Comparison of ENCODE assay signal across 16 mouse cellular contexts in genomic region chr8:111435071-111435828, GRCm38 (mm10). TPM values are rescaled to one million over a fixed set of nuclear protein-coding genes. Genes with fewer than 3 reads are reported as not detected.
DNase-seq lines count a peak whose midpoint lies in the region; ATAC-seq and TF ChIP-seq lines count a peak whose summit lies in the region.
"Had no signal": no experiment of that assay in that cellular context is flagged by ENCODE, and none has a peak within 500 bp of the region (broad histone marks: within the 10 kb centered on the region; RNA-seq: fewer than 3 reads in every experiment).

No protein-coding gene starts in this region.

- TF ChIP-seq EP300 in lung, postnatal 0 days (IDR thresholded peaks at IDR 0.05) = peak; percentile 37; the same call in 1 of the 2 replicates

- H3K36me3 ChIP-seq in lung, postnatal 0 days (ENCODE audit: insufficient read depth, low read length) = no peaks in the 10 kb centered on the region
- H3K36me3 ChIP-seq in forebrain, postnatal 0 days (ENCODE audit: insufficient read depth) = no peaks in the 10 kb centered on the region
- H3K36me3 ChIP-seq: heart, embryonic 12.5 days; hindbrain, embryonic 10.5 days; limb, embryonic 13.5 days; stomach, embryonic 15.5 days had no signal

- no peaks in the 10 kb centered on the region for H3K4me1 ChIP-seq in lung, postnatal 0 days (ENCODE audit: insufficient read depth, low read depth, low read length)
- no peaks in the 10 kb centered on the region for H3K4me1 ChIP-seq in forebrain, postnatal 0 days (ENCODE audit: insufficient read depth)
- H3K4me1 ChIP-seq: heart, embryonic 12.5 days; hindbrain, embryonic 10.5 days; limb, embryonic 13.5 days; stomach, embryonic 15.5 days had no signal

- H3K27ac ChIP-seq in lung, postnatal 0 days (ENCODE audit: low read length) = no peak overlapping the region
- H3K27ac ChIP-seq in forebrain, postnatal 0 days (ENCODE audit: low read depth, low read length) = no peak overlapping the region
- H3K27ac ChIP-seq: hindbrain, embryonic 10.5 days; limb, embryonic 13.5 days; stomach, embryonic 15.5 days had no signal

- no peak overlapping the region for H3K4me3 ChIP-seq in lung, postnatal 0 days (ENCODE audit: low read depth, low read length)
- H3K4me3 ChIP-seq in forebrain, postnatal 0 days (ENCODE audit: low read depth, low read length) = no peak overlapping the region
- H3K4me3 ChIP-seq: heart, embryonic 12.5 days; hindbrain, embryonic 10.5 days; limb, embryonic 13.5 days; stomach, embryonic 15.5 days had no signal

- no peak for TF ChIP-seq CTCF in lung, postnatal 0 days (IDR thresholded peaks at IDR 0.05)
- TF ChIP-seq CTCF in forebrain, postnatal 0 days (IDR thresholded peaks at IDR 0.05; ENCODE audit: low read depth) = no peak

- WGBS in lung, postnatal 0 days = 56% methylated on average over 11 of the region's 11 CpGs
- WGBS in forebrain, postnatal 0 days = 78% methylated on average over 11 of the region's 11 CpGs

- no peaks in the 10 kb centered on the region for H3K27me3 ChIP-seq in lung, postnatal 0 days (replicated peaks; ENCODE audit: insufficient read depth, low read length)
- H3K27me3 ChIP-seq in forebrain, postnatal 0 days (ENCODE audit: insufficient read depth, low read length) = no peaks in the 10 kb centered on the region
- H3K27me3 ChIP-seq: heart, embryonic 12.5 days; limb, embryonic 13.5 days; stomach, embryonic 15.5 days had no signal

- peak; percentile 71 for DNase-seq in adrenal gland, adult 2 months
- DNase-seq in adrenal gland, postnatal 10 days = no peak
- DNase-seq in lung, postnatal 0 days (ENCODE audit: low spot score) = peak; percentile 6
- DNase-seq in lung, postnatal 14 days = no peak
- DNase-seq in gonadal fat pad, adult 2 months (ENCODE audit: low read depth) = peak; percentile 75
- peak; percentile 20 for DNase-seq in thymus, postnatal 25 days
- no peak for DNase-seq in frontal cortex, postnatal 36 days (ENCODE audit: low spot score in 2 of 2)
- DNase-seq in forebrain, postnatal 0 days = no peak
- DNase-seq: cerebellum, adult 2 months; lung, adult 2 months; right cerebral cortex, postnatal 14 days had no signal

- no peak for ATAC-seq in lung, postnatal 0 days
- ATAC-seq in forebrain, postnatal 0 days = no peak

- no peaks in the 10 kb centered on the region for H3K9me3 ChIP-seq in lung, postnatal 0 days (ENCODE audit: low read length)
- H3K9me3 ChIP-seq in forebrain, postnatal 0 days (ENCODE audit: low read length) = no peaks in the 10 kb centered on the region
- H3K9me3 ChIP-seq: heart, embryonic 12.5 days; hindbrain, embryonic 10.5 days; limb, embryonic 13.5 days; stomach, embryonic 15.5 days had no signal

- no peak overlapping the region for H3K4me2 ChIP-seq in lung, postnatal 0 days (replicated peaks; ENCODE audit: low read depth, low read length)
- no peak overlapping the region for H3K4me2 ChIP-seq in forebrain, postnatal 0 days (ENCODE audit: low read depth)
- H3K4me2 ChIP-seq: heart, embryonic 12.5 days; limb, embryonic 13.5 days; stomach, embryonic 15.5 days had no signal

- H3K9ac ChIP-seq in lung, postnatal 0 days (replicated peaks; ENCODE audit: low read depth) = no peak overlapping the region
- H3K9ac ChIP-seq in forebrain, postnatal 0 days = no peak overlapping the region
- H3K9ac ChIP-seq: heart, embryonic 12.5 days; limb, embryonic 13.5 days; stomach, embryonic 15.5 days had no signal

RNA-seq across cellular contexts. Expression of gene Fa2h, which starts 41.6 kb away (rescaled TPM):
- total RNA-seq in adrenal gland, adult 2 months (2021) = 1 to 10 TPM in 1 of 2 experiments, under 1 TPM in 1; 0.21 to 4.7 TPM
- polyA plus RNA-seq in adrenal gland, adult 2 months (2012; rRNA removed) = 19.0 and 37.5 TPM in 2 replicates
- under 1 TPM; 0.45 to 0.51 TPM for total RNA-seq in adrenal gland, postnatal 10 days (2021)
- 0.05 and 0.12 TPM in 2 replicates for polyA plus RNA-seq in lung, postnatal 0 days (2015; fragmentation: Nextera tagmentation; extraction: Ambion mirVana)
- 11.3 and 12.6 TPM in 2 replicates for polyA plus RNA-seq in gonadal fat pad, adult 2 months (2012; rRNA removed)
- 0.29 and 0.31 TPM in 2 replicates for total RNA-seq in forebrain, postnatal 0 days (2014; rRNA removed)
- polyA plus RNA-seq in forebrain, postnatal 0 days (2015; fragmentation: Nextera tagmentation; extraction: Ambion mirVana) = 0.30 and 0.33 TPM in 2 replicates
- total RNA-seq: megakaryocyte, adult 5-6 weeks had no signal
- polyA plus RNA-seq: heart, embryonic 12.5 days; limb, embryonic 13.5 days had no signal

Comparison
In these comparisons a context has a peak if more than half of its experiments do, and no peak if none do; other contexts are left out.
1. DNase-seq: peak in adrenal gland, adult 2 months (single experiment), lung, postnatal 0 days (single experiment), gonadal fat pad, adult 2 months (single experiment) and thymus, postnatal 25 days (single experiment); none in adrenal gland, postnatal 10 days (single experiment), lung, postnatal 14 days (single experiment), frontal cortex, postnatal 36 days (0 of 2) and forebrain, postnatal 0 days (single experiment).